Mouse (Mus musculus) liver, embryonic 11.5 days (tissue): ENCODE measurements around the gene Hspa12a. TPM values are rescaled to one million over a fixed set of nuclear protein-coding genes. Genes with fewer than 3 reads are reported as not detected.

Experiments used
- ATAC-seq: fragments of 200-750 bp; cut with Nextera tagmentation; replicated peaks from 2 replicates; pipeline ENCODE4 v1.8.0; 2017; ENCODE audit warnings: moderate number of reproducible peaks, mild to moderate bottlenecking, moderate TSS enrichment, moderate library complexity; ENCODE audit not compliant: low FRiP score
- DNase-seq: peaks from one replicate; pipeline ENCODE4 v3.0.0-alpha.2; 2017; ENCODE audit warnings: low spot score
- H3K27ac ChIP-seq: fragments of 300-500 bp; sonication (generic); 2 replicates; pipeline ENCODE4 v1.5.1; 2014; ENCODE audit warnings: mild to moderate bottlenecking, low read depth, low read length, control low read depth
- H3K27me3 ChIP-seq: fragments of 300-500 bp; sonication (generic); replicated peaks from 2 replicates; pipeline ENCODE4 v1.6.1; 2014; ENCODE audit warnings: low read length, mixed read lengths; ENCODE audit not compliant: control insufficient read depth, insufficient read depth
- H3K36me3 ChIP-seq: fragments of 300-500 bp; sonication (generic); 2 replicates; pipeline ENCODE4 v1.6.1; 2014; ENCODE audit warnings: mild to moderate bottlenecking, low read length, moderate library complexity, mixed read lengths; ENCODE audit not compliant: control insufficient read depth, insufficient read depth
- H3K4me1 ChIP-seq: fragments of 300-500 bp; sonication (generic); replicated peaks from 2 replicates; pipeline ENCODE4 v1.6.1; 2014; ENCODE audit warnings: low read length, mixed read lengths; ENCODE audit not compliant: control insufficient read depth, insufficient read depth
- H3K4me2 ChIP-seq: fragments of 300-500 bp; sonication (generic); 2 replicates; pipeline ENCODE4 v1.6.1; 2014; ENCODE audit warnings: mild to moderate bottlenecking, control low read depth, moderate library complexity
- H3K4me3 ChIP-seq: fragments of 300-500 bp; sonication (generic); 2 replicates; pipeline ENCODE4 v1.5.1; 2014; ENCODE audit warnings: low read depth, low read length, control low read depth
- H3K9ac ChIP-seq: fragments of 300-500 bp; sonication (generic); 2 replicates; pipeline ENCODE4 v1.6.1; 2014; ENCODE audit warnings: low read depth, low read length, control low read depth
- H3K9me3 ChIP-seq: fragments of 300-500 bp; sonication (generic); 2 replicates; pipeline ENCODE4 v1.6.1; 2016; ENCODE audit warnings: low read length, inconsistent platforms, mixed read lengths; ENCODE audit not compliant: control insufficient read depth
- WGBS: fragments of 180-500 bp; shearing (Covaris S2); extraction: QIAGEN DNeasy Blood & Tissue Kit; methylation state at CpG from one replicate; pipeline ENCODE4 v1.1.7; 2014; 5-methylcytosine and 5-hydroxymethylcytosine counted together
- polyA plus RNA-seq: library from polyadenylated mRNA; unstranded; fragments of >200 nt; fragmentation: Nextera tagmentation; extraction: Ambion mirVana; gene quantifications from 2 replicates; pipeline ENCODE4 v1.2.1, GENCODE M21; 2014

Gene Hspa12a
- polyA plus RNA-seq, 1 experiment from 2014 or later: 1.5 TPM

DNA sequence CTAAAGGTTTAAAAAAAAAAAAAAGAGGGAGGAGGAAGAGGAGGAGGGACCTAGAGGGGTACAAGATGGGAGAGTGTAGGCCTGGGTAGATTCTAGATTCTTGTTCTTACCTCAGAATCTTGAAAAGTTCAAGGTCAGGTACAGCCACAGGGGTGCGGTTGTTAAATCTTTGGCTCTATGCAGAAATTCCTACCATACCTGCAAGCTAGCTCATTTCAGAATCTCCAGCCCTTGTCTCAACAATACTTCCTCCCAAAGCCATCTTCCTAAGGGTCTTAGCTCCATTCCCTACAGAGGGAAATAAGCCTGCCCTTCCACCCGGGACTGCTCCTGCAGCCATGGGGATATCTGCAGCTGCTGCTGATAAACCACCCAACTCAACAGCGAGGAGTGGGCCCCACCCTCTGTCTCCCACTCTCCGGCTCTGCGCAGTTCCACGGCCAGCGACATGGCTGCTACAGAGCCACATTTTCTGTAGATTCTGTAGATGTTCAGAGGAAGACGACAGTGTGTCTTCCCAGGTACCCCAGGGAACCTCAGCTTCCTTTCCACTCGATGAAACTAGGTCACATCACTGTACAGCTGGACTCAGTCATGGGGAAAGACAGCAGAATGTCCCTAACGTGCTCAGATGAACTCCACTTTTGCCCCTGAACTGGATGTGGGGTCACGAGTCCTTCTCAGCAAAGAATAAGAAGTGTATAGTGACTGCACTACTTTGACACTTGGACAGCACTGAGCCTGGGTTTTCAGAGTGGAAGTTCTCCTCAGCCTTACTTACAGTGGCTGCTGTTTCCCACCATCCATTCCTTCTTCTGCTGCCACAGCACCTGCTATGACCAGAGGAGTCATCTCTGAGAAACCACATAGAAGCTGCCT is 70.8 kb downstream of the Hspa12a start:
- H3K4me1 ChIP-seq: no peaks in the 10 kb centered on the region
- DNase-seq (no peak), ATAC-seq (no peak)
- no peaks in the 10 kb centered on the region for H3K9me3 ChIP-seq
- no peak overlapping the region for H3K9ac ChIP-seq
- H3K27ac ChIP-seq: no peak overlapping the region
- H3K36me3 ChIP-seq: no peaks in the 10 kb centered on the region
- H3K4me2 ChIP-seq: no peak overlapping the region
- no peaks in the 10 kb centered on the region for H3K27me3 ChIP-seq
- 69% methylated on average over 11 of the region's 11 CpGs for WGBS
- H3K4me3 ChIP-seq: no peak overlapping the region

DNA sequence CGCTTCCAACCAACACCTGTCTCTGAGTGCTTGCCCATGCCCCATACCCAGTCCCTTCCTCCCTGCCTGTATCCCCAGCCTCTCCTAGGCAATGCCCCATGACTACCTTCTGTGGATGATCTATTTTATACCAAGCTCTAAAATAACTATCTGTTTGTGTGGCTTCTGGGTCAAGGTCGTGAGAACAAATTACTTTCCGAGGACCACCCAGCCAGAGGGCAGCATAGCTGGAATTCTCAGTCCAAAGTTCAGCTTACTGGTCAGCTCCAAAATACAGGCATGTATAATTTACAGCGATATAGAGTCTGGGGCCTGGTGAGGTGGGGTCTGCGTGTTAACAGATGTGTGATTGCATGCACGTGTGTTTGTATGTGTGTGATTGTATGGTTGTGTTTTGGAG is 71.6 kb downstream of the Hspa12a start:
- no peak overlapping the region for H3K27ac ChIP-seq
- no peaks in the 10 kb centered on the region for H3K9me3 ChIP-seq
- no peaks in the 10 kb centered on the region for H3K4me1 ChIP-seq
- no peaks in the 10 kb centered on the region for H3K36me3 ChIP-seq
- H3K4me2 ChIP-seq: no peak overlapping the region
- DNase-seq (no peak), ATAC-seq (no peak)
- no peak overlapping the region for H3K4me3 ChIP-seq
- 69% methylated on average over 6 of the region's 6 CpGs for WGBS
- no peak overlapping the region for H3K9ac ChIP-seq
- no peaks in the 10 kb centered on the region for H3K27me3 ChIP-seq

DNA sequence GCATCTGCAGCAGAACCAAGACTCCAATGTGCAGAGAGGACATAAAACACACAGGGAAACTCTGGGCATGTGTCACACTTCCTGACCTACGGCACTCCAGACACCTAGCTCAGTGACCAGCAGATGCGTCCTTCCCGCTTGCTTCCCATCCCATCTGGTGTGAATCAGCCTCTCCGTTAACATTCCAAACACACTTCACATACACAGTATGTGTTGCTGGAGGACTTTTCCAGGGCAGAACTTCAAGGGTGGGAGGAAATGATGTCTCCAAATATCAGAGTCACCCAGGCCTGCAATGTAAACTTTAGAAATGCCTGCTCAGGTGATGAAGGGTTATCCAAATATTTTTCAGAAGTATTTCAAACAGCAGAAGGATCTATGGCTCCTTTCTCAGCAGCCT is 76.8 kb downstream of the Hspa12a start:
- WGBS: 66% methylated on average over 4 of the region's 4 CpGs
- Histone ChIP-seq H3K9me3 (no peaks in the 10 kb centered on the region), H3K27me3 (peaks cover 4% of the 10 kb centered on the region; the same call in 1 of the 2 replicates), H3K4me2 (no peak overlapping the region), H3K36me3 (no peaks in the 10 kb centered on the region), H3K4me3 (no peak overlapping the region), H3K9ac (no peak overlapping the region), H3K27ac (no peak overlapping the region), H3K4me1 (no peaks in the 10 kb centered on the region)
- DNase-seq: no peak
- no peak for ATAC-seq

DNA sequence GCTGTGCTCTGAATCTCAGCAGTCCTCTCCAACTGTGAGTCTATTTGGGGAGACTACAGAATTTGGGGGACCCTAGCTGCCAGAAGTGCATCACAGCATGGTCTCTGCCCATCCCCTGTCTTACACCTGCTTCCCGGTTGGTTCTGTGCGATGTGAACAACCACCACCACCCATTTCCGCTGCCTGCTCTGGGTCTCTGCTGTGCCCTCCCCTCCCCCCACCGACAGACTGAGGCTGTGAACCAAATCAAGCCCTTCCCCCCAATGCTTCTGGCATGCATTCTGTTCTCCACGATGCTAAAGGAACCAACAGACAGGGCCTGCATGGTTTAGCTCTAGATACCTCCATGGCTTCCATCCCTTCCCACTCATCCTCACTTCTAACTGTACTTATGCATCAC is 78.2 kb downstream of the Hspa12a start:
- WGBS: 31% methylated on average over 5 of the region's 5 CpGs
- Histone ChIP-seq H3K4me2 (no peak overlapping the region), H3K27ac (no peak overlapping the region), H3K4me1 (peaks cover 5% of the 10 kb centered on the region; the same call in 1 of the 2 replicates), H3K27me3 (peaks cover 5% of the 10 kb centered on the region), H3K4me3 (no peak overlapping the region), H3K9ac (no peak overlapping the region), H3K36me3 (no peaks in the 10 kb centered on the region), H3K9me3 (no peaks in the 10 kb centered on the region)
- ATAC-seq (no peak), DNase-seq (no peak)

DNA sequence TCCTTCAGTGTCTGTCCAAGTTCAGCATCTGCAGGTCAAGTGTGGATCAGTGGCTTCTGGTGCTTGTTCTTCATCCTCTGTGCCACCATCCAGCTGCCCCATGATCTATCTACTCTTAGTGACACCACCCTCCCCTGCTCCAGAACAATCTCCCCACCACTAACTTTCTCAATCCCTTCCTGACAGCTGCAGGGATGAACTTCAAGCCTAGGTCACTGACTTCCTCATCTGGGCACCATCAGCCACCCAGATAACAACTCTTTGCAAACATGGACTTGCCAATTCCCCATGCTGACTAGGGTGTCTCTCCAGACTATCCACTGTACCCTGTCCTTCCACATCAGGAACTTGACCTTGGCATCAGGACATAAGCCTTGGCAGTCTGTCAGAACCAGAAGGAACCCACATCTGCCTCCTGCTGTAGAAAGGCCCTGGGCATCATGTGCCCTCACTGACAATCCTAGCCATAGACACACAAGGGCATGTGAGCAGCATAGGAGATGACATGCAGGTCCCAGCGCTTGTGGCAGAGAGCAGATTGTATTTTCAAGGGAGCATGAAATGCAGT is 79.4 kb downstream of the Hspa12a start:
- Histone ChIP-seq H3K27me3 (peaks cover 17% of the 10 kb centered on the region), H3K36me3 (no peaks in the 10 kb centered on the region), H3K27ac (no peak overlapping the region), H3K9ac (no peak overlapping the region), H3K4me3 (no peak overlapping the region), H3K4me2 (no peak overlapping the region), H3K9me3 (no peaks in the 10 kb centered on the region), H3K4me1 (peaks cover 5% of the 10 kb centered on the region)
- ATAC-seq (no peak), DNase-seq (no peak)
- 81% methylated on average over 1 of the region's 1 CpGs for WGBS

DNA sequence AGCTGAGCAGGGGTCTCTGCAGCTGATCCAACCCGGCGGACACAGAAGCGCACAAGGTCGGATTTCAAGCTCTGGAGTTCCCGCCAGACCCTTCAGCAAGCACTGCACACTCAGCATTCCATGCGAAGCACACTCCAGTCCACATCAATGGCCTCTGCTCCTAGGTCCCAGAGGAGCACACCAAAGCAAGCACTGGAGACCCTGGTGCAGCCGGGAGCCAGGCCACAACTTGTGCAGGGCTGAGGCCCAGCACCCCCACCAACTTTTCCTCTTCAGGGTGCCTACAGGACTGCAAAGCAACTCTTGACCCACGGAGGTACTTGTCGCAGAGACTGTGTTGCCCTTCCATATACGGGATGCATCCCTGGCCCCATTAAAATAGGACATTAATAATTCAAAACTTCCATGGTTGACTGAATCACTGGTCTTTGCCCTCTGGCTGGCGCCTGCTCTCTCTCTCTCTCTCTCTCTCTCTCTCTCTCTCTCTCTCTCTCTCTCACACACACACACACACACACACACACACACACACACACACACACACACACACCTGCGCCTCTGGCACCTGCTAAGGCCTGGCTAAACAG is 82.2 kb downstream of the Hspa12a start:
- Histone ChIP-seq H3K27ac (no peak overlapping the region), H3K4me2 (peak overlapping the region; percentile 73), H3K36me3 (no peaks in the 10 kb centered on the region), H3K9ac (no peak overlapping the region), H3K27me3 (peaks cover 17% of the 10 kb centered on the region), H3K4me1 (peaks cover 5% of the 10 kb centered on the region), H3K4me3 (peak overlapping the region; percentile 57), H3K9me3 (no peaks in the 10 kb centered on the region)
- 27% methylated on average over 12 of the region's 12 CpGs for WGBS
- ATAC-seq (peak; percentile 34; the same call in 1 of the 2 replicates), DNase-seq (no peak)

DNA sequence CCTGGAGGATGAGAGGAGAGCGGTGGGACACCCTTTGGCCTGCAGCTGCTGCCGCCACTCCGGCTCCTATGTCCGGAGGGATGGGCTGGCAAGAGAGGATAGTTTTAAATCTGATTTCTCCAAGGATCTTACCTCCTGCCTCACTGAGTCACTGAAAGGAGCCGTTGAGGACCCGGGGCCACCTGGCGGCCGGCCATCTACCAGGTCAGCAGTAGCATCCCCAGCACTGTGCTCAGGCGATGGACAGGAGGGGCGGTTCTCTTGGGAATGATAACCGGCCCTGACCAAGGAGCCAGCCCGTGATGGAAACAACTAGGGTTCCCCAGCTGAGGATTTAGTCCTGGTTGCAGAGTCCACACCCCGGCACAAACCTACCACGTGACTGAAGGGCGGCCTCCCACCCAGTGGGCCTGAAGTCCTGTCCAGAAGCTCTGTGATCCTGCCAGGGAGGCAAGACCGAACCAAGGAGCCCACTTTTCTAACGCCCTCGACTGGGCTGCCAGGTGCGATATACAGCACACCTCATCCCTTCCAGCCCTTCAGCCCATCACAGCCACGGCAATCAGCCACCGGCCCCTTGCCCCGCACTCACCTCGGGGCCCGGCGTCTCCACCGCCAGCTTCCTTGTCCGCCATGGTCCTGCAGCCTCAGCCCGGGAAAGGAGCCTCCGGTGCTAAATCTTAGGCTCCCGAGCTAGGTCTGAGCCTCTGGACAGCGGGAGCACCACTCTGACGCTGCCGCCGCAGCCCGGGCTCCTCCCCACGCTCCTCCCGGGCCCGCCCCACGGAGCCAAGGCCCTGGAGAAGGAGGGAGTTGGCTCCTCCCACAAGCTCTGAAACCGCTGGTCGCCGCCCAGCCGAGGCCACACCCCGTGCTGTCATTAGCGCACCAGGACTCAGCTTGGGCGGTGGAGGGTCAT is 82.9 kb downstream of the Hspa12a start:
- no peak overlapping the region for H3K9ac ChIP-seq
- H3K4me2 ChIP-seq: peak overlapping the region; percentile 73
- peak; percentile 84 for DNase-seq
- no peaks in the 10 kb centered on the region for H3K36me3 ChIP-seq
- peaks cover 17% of the 10 kb centered on the region for H3K27me3 ChIP-seq
- H3K9me3 ChIP-seq: no peaks in the 10 kb centered on the region
- peaks cover 5% of the 10 kb centered on the region for H3K4me1 ChIP-seq
- 2% methylated on average over 46 of the region's 46 CpGs for WGBS
- H3K4me3 ChIP-seq: peak overlapping the region; percentile 57
- ATAC-seq: peak; percentile 92
- no peak overlapping the region for H3K27ac ChIP-seq

DNA sequence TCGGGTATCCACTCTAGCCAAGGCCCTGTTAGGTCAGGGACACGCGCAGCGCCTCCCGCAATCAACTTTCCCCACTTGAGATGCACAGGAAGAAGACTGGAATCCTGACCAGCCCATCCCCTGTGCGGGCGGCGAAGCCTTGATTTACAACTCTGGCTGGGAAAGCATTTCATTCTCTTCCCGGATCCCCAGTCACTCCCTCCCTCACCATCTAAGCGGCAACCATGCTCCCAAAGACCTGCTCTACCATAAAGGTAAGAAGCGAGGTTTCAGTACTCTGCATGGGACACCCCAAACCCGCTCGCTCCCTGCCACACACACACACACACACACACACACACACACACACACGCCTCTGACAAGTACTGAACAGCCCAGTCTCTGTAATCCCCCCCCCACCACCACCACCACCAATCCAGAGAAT is 83.6 kb downstream of the Hspa12a start:
- 10% methylated on average over 14 of the region's 14 CpGs for WGBS
- Histone ChIP-seq H3K27ac (no peak overlapping the region), H3K27me3 (peaks cover 17% of the 10 kb centered on the region), H3K9ac (no peak overlapping the region), H3K36me3 (no peaks in the 10 kb centered on the region), H3K9me3 (no peaks in the 10 kb centered on the region), H3K4me2 (peak overlapping the region; percentile 73), H3K4me3 (peak overlapping the region; percentile 57), H3K4me1 (peaks cover 5% of the 10 kb centered on the region)
- no peak for DNase-seq
- no peak for ATAC-seq
